Mouse (Mus musculus) limb, embryonic 10.5 days (tissue): ENCODE results near the gene Dcdc2b. TPM values are rescaled to one million over a fixed set of nuclear protein-coding genes. Genes with fewer than 3 reads are reported as not detected.

Experiments
- DNase-seq: peaks from one replicate; pipeline ENCODE4 v3.0.0-alpha.2; 2017; ENCODE audit warnings: low spot score
- H3K27ac ChIP-seq: fragments of 300-500 bp; sonication (generic); 2 replicates; pipeline ENCODE4 v1.5.1; 2016; ENCODE audit warnings: mild to moderate bottlenecking
- H3K27me3 ChIP-seq: fragments of 300-500 bp; sonication (generic); 2 replicates; pipeline ENCODE4 v1.6.1; 2016; ENCODE audit warnings: low read depth, mild to moderate bottlenecking; ENCODE audit not compliant: poor library complexity, severe bottlenecking
- H3K36me3 ChIP-seq: fragments of 300-500 bp; sonication (generic); 2 replicates; pipeline ENCODE4 v1.6.1; 2016; ENCODE audit warnings: mild to moderate bottlenecking, moderate library complexity
- H3K4me1 ChIP-seq: fragments of 300-500 bp; sonication (generic); 2 replicates; pipeline ENCODE4 v1.6.1; 2016
- H3K4me3 ChIP-seq: fragments of 300-500 bp; sonication (generic); 2 replicates; pipeline ENCODE4 v1.5.1; 2016; ENCODE audit warnings: mild to moderate bottlenecking, moderate library complexity
- H3K9me3 ChIP-seq: fragments of 300-500 bp; sonication (generic); replicated peaks from 2 replicates; pipeline ENCODE4 v1.6.1; 2016; ENCODE audit warnings: mild to moderate bottlenecking
- WGBS: fragments of 180-500 bp; shearing (Covaris S2); methylation state at CpG from one replicate; pipeline ENCODE4 v1.1.7; 2016; 5-methylcytosine and 5-hydroxymethylcytosine counted together
- polyA plus RNA-seq: library from polyadenylated mRNA; unstranded; fragments of >200 nt; fragmentation: Nextera tagmentation; extraction: Ambion mirVana; gene quantifications from 2 replicates; pipeline ENCODE4 v1.2.1, GENCODE M21; 2016

The Dcdc2b gene
- polyA plus RNA-seq, 1 experiment from 2014 or later, result 1.8 TPM

DNA sequence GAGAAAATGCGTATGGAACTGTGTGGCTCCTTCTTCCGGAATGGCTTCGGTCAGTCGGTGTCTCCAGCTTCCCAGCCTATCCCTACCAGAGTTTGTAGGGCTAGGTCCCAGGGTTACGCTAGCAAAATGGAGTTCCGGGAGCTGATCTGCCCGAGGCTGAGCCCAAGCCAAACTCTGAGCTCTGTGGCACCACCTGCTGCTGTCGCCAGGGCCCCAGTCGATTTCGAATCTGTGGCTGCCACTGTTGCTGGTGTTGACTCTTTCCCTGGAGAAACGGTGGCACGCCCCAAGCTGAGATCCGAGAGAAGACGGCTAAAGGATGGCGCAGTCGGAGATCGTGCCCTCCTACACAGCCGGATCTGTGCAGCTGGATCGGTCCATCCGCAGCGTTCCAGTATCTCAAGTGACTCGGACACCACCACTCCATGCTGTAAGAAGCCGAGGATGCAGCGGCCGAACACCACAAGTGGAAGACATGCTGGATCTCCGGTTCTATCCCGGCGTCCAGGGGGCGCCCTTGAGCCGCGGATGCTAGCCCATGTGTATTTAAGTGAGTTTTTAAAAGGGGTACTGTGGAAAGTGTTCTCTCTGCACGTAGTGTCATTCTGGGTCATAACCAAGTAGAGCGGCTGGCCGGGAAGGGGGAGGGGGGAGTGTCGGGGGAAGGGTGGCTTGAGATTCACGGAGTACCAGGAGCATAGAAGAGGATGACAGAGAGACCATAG is 29.0 kb downstream of the Dcdc2b start:
- Histone ChIP-seq H3K4me1 (peaks cover 22% of the 10 kb centered on the region), H3K36me3 (peaks cover 2% of the 10 kb centered on the region), H3K9me3 (no peaks in the 10 kb centered on the region), H3K27me3 (no peaks in the 10 kb centered on the region), H3K4me3 (peak overlapping the region; percentile 56), H3K27ac (peak overlapping the region; percentile 79)
- DNase-seq, result peak; percentile 87
- 2% methylated on average over 36 of the region's 36 CpGs for WGBS

DNA sequence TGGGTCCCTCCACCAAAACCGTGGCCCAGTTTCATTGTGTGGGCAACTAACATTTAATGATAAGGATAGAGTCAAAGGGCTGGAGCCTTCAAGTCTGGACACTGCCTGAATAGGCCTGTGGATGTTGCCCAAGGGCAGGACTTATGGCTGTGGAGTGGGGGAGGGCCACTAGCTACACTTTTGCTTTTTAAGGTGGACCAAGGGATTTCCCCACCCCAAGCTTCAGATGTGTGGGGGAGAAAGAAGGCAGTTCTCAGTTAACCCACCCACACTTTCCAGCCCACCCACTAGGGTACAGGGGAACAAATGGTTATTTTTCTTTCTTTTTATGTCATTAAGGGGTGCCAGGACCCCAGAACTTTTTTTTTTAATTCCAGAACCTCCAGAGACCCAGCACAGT is 29.7 kb downstream of the Dcdc2b start:
- Histone ChIP-seq H3K27ac (peak overlapping the region; percentile 79; the same call in 1 of the 2 replicates), H3K36me3 (no peaks in the 10 kb centered on the region), H3K4me3 (peak overlapping the region; percentile 56), H3K27me3 (no peaks in the 10 kb centered on the region), H3K4me1 (peaks cover 22% of the 10 kb centered on the region), H3K9me3 (no peaks in the 10 kb centered on the region)
- no peak for DNase-seq
- WGBS, result 69% methylated on average over 1 of the region's 1 CpGs

DNA sequence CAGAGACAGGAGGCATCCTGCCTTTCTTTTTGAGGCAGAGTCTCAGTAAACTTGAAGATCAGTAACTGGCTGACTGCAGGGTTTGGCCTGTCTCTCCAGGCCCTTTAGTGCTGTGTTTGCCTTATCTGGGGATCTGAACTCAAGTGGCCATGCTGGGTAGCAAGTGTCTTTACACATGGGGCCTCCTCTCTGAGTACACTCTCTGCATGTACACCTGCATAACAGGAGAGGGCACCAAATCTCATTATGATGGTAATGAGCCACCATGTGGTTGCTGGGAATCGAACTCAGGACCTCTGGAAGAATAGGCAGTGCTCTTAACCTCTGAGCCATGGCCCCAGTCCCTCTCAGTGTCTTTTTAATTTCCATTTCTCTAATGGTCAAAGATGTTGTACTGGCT is 31.8 kb downstream of the Dcdc2b start:
- WGBS, result 91% methylated on average over 1 of the region's 1 CpGs
- Histone ChIP-seq H3K27me3 (0 out of 2 replicates have a peak, but pooled peaks cover 4% of the 10 kb centered on the region), H3K4me1 (peaks cover 18% of the 10 kb centered on the region)

DNA sequence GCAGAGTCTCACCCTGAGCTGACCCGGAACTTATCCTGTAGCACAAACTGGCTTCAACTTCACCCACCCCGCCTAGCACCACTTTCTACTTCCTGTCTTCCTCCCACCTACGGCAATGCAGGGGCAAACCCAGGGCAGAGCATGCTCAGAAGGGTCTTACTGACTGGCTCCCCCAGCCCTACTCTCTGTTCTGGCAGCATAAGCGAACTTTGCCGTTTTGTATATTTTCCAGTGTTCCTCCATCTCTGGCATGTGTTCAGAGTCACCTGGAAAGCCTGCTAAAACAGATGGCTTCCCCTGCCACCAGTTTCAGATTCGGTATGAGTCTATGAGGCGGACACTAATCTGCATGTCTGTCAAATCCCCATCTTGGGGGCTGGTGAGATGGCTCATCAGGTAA is 33.7 kb downstream of the Dcdc2b start:
- Histone ChIP-seq H3K36me3 (no peaks in the 10 kb centered on the region), H3K27me3 (0 out of 2 replicates have a peak, but pooled peaks cover 4% of the 10 kb centered on the region), H3K4me3 (no peak overlapping the region), H3K4me1 (peaks cover 23% of the 10 kb centered on the region), H3K9me3 (no peaks in the 10 kb centered on the region), H3K27ac (no peak overlapping the region)
- 80% methylated on average over 7 of the region's 7 CpGs for WGBS
- no peak for DNase-seq

More for the DNA sequence above, 31.8 kb downstream of the Dcdc2b start:
- no peak overlapping the region for H3K27ac ChIP-seq
- no peak overlapping the region for H3K4me3 ChIP-seq
- DNase-seq, result no peak
- no peaks in the 10 kb centered on the region for H3K9me3 ChIP-seq
- no peaks in the 10 kb centered on the region for H3K36me3 ChIP-seq

DNA sequence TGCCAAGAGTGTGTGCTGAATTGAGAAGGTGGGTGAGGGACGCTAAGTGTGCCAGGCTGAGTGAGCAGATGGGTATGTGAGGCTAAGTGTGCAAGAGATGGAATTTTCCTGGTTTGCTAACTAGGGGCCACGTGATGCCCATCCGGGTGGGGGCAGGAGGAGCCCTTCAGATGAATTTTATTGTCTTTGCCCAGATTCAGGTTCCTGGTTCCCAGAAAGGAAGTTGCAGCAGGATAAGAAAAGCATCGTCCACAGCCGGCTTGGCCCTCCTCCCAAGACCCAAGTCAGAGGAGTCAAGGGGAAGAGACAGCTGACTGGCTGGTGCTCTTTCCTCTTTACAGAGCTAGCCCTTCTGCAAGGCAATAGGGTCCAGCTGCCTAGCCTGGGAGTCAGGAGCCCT is 35.6 kb downstream of the Dcdc2b start, which contains the start of gene Fam167b:
Gene Fam167b (minus strand): TSS at position 84 of the 400 bp plus-strand sequence.
- WGBS, result 91% methylated on average over 5 of the region's 5 CpGs
- 0 out of 2 replicates have a peak, but pooled peaks cover 4% of the 10 kb centered on the region for H3K27me3 ChIP-seq
- no peaks in the 10 kb centered on the region for H3K36me3 ChIP-seq
- no peaks in the 10 kb centered on the region for H3K9me3 ChIP-seq
- peaks cover 18% of the 10 kb centered on the region for H3K4me1 ChIP-seq
- DNase-seq, result no peak
- H3K27ac ChIP-seq, result no peak within 1 kb of the TSS
- peak within 1 kb of the TSS; percentile 24; the same call in 1 of the 2 replicates for H3K4me3 ChIP-seq

DNA sequence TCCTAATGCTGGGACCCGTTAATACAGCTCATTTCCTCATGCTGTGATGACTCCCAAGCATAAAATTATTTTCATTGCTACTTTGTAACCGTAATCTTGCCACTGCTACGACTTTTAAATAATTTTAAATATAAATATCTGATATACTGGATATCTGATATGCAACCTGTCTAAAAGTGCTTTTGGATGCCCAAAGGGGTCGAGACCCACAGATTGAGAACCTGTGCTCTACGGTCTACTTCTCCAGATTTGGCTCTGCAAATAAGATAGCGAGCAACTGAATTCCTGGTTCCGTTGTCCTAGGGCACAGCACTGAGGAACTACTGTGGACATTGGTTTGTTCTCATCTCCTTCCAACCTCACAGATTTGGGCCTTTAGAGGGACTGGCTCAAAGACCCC is 36.4 kb downstream of the Dcdc2b start:
- 86% methylated on average over 7 of the region's 7 CpGs for WGBS

DNA sequence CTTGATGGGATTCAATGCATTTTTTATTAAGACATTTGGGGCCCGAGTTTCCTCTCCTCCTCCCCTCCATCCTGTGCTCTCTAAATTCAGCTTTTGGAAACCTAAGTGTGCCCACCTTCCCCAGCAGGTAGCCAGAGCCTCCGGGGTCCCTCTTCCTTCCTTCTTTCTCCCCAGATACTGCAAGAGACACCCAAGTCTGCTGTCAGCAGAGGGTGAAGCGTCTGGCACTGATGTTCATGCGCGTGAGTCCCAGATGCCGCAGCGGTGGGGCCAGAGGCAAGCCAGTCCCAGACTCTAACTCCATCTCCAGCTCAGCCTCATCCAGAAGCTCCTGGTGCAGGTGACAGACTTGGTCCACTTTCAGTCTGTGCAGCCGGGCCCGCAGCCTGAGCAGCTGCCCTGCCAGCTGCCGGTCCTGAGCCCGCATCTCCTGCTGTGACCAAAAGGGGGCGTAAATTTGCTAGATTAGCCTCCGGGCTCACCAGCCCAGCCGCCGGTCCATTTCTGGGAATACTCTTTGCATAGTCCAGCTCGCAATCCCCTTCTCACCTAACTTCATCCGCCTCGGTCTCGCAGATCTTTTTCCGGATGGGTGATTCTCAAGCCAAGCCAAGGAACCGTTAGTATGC is 37.1 kb downstream of the Dcdc2b start:
- Histone ChIP-seq H3K27ac (peak overlapping the region; percentile 62; the same call in 1 of the 2 replicates), H3K4me3 (peak overlapping the region; percentile 24), H3K4me1 (peaks cover 25% of the 10 kb centered on the region), H3K9me3 (no peaks in the 10 kb centered on the region), H3K27me3 (0 out of 2 replicates have a peak, but pooled peaks cover 4% of the 10 kb centered on the region), H3K36me3 (no peaks in the 10 kb centered on the region)
- 43% methylated on average over 21 of the region's 21 CpGs for WGBS
- peak; percentile 70 for DNase-seq

More for the DNA sequence above, 36.4 kb downstream of the Dcdc2b start:
- no peak overlapping the region for H3K4me3 ChIP-seq
- no peaks in the 10 kb centered on the region for H3K9me3 ChIP-seq
- no peaks in the 10 kb centered on the region for H3K36me3 ChIP-seq
- H3K4me1 ChIP-seq, result peaks cover 25% of the 10 kb centered on the region
- no peak overlapping the region for H3K27ac ChIP-seq
- H3K27me3 ChIP-seq, result 0 out of 2 replicates have a peak, but pooled peaks cover 4% of the 10 kb centered on the region
- no peak for DNase-seq

DNA sequence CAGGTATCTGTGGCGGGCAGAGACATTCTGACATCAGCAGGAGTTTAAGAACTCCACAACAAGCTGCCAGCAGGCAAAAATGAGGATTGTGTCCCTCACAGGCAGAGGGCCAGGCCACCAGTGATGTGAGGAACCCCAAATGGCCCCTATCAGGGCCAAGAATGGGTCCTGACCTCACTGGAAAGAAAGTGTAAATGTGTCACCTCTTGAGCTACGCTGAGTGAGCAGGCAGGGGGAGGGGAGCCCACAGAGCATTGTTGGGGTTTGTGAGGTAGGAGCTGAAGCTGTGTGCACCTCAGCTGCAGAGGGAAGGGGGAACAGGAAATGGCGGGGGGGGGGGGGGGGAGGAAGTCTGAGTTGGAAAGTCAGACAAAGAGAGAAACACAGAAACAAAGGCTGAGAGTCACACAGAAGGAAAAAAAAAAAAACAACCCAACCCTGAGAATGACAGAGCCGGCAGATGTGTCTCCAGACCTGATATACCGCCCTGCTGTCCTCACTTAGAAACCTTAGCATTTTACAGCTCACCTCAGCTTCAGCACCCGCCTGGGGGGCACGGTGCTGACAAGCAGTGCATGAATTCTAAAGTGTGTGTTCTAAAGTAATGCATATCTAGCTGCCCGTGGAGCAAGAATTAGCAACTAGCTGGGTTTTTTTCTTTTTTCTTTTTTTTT is 38.7 kb downstream of the Dcdc2b start:
- 38% methylated on average over 7 of the region's 8 CpGs for WGBS
- H3K27ac ChIP-seq, result peak overlapping the region; percentile 80
- 0 out of 2 replicates have a peak, but pooled peaks cover 4% of the 10 kb centered on the region for H3K27me3 ChIP-seq
- H3K4me1 ChIP-seq, result peaks cover 25% of the 10 kb centered on the region
- no peaks in the 10 kb centered on the region for H3K9me3 ChIP-seq
- no peak overlapping the region for H3K4me3 ChIP-seq
- no peaks in the 10 kb centered on the region for H3K36me3 ChIP-seq
- peak; percentile 52 for DNase-seq

DNA sequence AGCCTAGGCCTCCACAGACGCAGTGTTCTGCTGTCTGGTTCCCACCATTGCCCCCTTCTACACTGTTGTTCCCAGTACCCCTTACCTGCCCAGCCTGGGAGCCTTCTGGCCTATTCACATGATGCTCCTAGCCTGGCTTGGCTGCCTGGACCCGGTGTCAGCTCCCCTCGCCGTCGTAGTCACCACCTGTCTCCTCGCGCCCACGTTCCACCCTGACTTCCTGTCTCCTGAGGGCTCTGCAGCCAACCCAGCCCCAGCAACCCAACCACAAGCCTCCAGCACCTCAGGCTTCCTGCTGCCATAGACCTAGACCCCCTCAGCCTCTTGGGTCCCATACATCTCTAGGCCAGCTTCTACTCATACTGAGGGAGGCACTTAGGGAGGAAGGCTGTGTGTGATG is 40.6 kb downstream of the Dcdc2b start, which contains the start of gene Lck:
Gene Lck (minus strand): TSS at position 212 of the 400 bp plus-strand sequence.
- 90% methylated on average over 8 of the region's 8 CpGs for WGBS
- H3K27ac ChIP-seq, result peak within 1 kb of the TSS; percentile 32; the same call in 1 of the 2 replicates
- DNase-seq, result no peak

DNA sequence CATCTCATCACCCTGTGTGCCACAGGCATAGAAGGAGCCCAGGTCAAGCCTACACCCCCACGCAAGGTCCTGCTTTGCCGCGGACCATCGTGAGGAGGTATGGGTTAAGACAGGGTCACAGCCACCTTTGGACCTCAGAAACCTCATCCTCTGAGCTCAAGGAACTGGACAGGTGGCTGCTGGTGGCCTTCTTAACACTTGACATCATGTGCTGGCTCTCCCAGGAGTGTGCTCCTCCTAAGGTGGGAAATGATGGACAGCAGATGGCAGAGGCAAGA is 41.0 kb downstream of the Dcdc2b start:
- no peaks in the 10 kb centered on the region for H3K36me3 ChIP-seq
- no peaks in the 10 kb centered on the region for H3K27me3 ChIP-seq
- 98% methylated on average over 4 of the region's 4 CpGs for WGBS
- peaks cover 25% of the 10 kb centered on the region for H3K4me1 ChIP-seq
- no peak overlapping the region for H3K4me3 ChIP-seq
- H3K27ac ChIP-seq, result no peak overlapping the region; the same call in 1 of the 2 replicates
- no peaks in the 10 kb centered on the region for H3K9me3 ChIP-seq
- no peak for DNase-seq

More for the DNA sequence above, 40.6 kb downstream of the Dcdc2b start, which contains the start of gene Lck:
- Histone ChIP-seq H3K4me1 (peaks cover 25% of the 10 kb centered on the region), H3K9me3 (no peaks in the 10 kb centered on the region), H3K27me3 (0 out of 2 replicates have a peak, but pooled peaks cover 3% of the 10 kb centered on the region), H3K36me3 (no peaks in the 10 kb centered on the region), H3K4me3 (no peak within 1 kb of the TSS)

DNA sequence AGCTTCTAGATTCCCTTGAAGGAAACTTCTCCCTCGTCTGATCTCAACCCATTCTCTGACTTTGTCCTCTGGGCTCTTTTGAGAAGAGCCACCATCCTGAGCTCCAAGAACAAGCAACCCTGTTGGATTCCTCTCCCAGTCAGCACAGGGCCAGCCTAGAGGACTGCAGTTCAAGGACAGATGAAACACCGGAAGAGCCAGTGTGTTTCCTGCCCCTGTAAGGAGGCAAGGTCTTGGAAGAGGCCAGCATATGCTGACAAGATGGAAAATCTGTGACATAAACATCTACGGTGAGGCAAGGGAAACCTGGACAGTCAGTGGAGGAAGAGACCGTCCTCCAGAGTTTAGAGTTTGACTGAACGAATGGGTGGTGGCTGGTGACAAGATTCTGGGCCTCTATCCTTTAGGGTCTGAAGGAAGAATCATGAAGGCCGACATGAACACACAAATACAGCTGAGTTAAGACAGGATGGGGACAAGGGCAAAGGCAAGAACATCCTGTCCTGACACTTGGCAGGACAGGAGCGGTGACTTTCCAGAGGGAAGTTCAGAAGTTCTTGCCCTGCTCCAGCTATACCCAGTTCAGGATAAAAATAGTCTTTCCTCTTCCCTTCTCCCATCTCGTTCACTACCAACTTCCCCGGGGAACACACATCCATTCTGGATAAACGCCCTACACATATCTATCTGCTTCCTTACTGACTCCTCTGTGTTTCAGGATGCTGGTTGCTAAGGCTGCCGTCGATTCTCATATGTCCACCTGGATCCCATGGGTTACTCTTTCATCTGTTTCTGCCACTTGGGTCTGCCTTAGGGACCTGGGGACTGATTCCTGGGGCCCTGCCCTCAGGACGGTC is 41.6 kb downstream of the Dcdc2b start:
- H3K27ac ChIP-seq, result no peak overlapping the region; the same call in 1 of the 2 replicates
- no peaks in the 10 kb centered on the region for H3K9me3 ChIP-seq
- no peak for DNase-seq
- WGBS, result 90% methylated on average over 13 of the region's 13 CpGs
- no peak overlapping the region for H3K4me3 ChIP-seq
- H3K27me3 ChIP-seq, result no peaks in the 10 kb centered on the region
- H3K4me1 ChIP-seq, result peaks cover 25% of the 10 kb centered on the region
- no peaks in the 10 kb centered on the region for H3K36me3 ChIP-seq

DNA sequence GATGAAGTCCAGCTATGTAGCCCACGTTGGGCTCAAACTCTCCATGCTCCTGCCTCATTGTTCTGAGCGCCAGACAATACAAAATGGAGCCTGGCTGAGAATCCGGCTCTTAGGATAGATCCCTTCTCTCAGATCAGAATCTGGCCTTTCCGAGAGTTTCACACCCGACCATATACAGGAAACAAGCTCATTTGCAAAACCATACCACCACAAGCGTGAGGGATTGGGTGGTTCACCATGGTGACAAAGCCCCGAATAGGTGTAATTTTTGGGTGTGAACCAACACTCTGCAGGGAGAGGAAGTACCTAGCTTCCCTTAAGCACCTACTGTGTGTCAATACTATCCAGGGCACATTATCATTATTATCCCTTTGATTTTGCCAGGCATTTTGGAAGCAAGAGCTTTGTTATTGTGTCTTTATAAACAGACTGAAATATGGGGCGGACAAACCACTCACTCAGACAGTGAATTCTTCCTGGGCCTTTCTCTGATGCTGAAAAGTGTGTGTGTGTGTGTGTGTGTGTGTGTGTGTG is 42.4 kb downstream of the Dcdc2b start:
- H3K27ac ChIP-seq, result no peak overlapping the region
- no peak overlapping the region for H3K4me3 ChIP-seq
- H3K36me3 ChIP-seq, result no peaks in the 10 kb centered on the region
- no peak for DNase-seq
- H3K27me3 ChIP-seq, result no peaks in the 10 kb centered on the region
- no peaks in the 10 kb centered on the region for H3K9me3 ChIP-seq
- WGBS, result 73% methylated on average over 8 of the region's 8 CpGs
- peaks cover 17% of the 10 kb centered on the region for H3K4me1 ChIP-seq
